Mouse (Mus musculus): ENCODE measurements at regions not wholly inside any gene's neighbourhood (a gene's known extent, or its start where the extent isn't known, plus 50 kb on each side); places are given as distances from the start of the nearest gene placed in this dataset.

DNA sequence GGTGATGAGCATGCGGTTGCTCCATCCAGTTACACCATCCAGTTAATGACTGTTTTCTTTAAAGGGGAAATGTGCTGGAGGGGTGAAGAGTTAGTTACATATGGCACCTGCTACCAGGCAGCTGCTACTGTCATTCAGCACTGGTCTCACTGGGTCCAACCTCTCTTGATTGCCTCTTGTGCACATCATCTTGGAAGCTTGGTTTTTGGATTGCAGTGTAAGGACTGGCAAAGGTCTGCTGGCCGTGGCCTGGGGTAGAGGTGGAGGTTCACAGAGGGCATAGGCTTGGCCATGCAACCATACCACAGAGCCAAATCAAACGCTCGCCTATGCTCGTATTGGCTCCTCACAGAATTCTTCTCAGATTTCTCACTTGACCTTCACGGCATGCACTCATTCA is 75.1 kb upstream of the Serp2 start:
- no peak for DNase-seq

DNA sequence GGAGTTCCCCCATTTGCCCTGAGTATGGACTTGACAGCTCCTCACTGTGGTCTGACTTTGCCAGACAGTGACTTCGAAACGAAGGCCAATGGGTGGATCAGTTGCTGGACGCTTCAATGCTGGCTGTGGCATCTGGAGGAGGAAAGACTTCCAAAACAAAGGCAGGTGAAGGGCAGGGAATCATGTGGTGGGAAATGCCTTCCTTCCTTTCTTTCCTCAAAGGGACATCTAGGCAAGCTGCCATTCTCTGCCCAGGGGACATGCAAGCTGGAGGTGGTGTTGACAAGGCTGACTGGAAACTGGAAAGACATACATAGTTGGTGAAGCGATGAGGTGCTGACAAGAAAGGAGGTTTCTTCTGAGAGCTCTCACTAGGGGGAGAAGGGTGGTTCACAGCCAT is 74.5 kb upstream of the Serp2 start:
- peak; percentile 73 to 78 for DNase-seq

DNA sequence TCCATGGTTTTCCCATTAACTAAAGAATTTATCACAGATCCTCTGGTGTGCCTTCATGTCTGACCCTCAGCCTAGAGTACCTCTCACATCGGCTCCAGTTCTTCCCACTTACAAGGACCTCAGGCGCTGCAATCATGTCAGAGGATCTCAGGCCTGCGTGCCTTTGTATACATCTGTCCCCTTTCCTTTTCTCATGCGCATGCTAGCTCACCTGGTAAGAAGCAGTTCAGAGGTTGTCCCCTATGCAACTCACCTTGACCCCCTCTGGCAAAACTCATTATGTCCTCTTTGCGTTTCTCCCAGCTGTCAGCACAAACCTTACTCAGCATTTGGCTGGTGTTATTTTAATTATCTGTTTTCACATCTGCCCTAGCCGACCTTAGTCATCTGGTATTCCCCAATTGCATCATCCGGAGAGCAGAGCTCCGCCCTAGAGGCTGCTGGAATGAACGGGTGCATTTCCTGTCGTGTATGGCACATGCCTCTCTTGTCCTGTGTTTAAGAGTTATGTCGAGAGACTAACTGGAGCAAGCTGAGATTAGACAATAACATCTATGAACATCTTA is 73.3 kb upstream of the Serp2 start:
- no peak for DNase-seq

DNA sequence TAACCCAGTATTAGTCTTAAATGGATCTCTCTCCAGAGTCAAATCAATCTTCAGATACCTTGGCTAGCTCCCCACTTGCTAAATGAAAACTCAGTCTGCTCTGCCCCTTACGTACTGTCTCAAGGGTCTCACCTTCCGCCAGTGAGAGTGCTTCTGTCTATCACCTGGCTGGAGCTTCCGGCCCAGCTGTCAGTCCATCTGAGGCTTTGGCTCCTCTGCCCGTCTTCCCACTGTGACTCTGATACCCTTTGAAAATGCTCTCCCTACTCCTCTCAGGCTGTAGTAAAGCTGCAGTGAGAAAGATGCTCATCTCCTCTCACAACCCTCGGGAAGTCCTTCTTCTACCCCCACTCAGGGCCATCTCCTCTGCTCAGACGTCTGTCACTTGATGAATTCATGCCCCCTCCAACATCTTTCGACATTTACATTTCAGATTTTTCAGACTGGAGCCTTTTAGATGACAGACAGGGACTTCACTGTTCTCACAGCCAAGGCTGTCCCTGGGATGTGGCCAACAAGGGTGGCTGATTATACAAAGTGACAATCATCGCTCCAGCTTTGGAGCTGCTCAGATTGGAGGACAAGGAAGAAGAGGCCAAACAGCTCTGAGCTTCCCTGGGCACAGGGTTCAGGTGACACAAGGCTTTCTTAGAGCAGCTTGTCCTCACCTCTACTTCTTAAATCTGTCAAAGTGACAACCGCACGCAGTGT is 71.6 kb upstream of the Serp2 start:
- DNase-seq = no peak

DNA sequence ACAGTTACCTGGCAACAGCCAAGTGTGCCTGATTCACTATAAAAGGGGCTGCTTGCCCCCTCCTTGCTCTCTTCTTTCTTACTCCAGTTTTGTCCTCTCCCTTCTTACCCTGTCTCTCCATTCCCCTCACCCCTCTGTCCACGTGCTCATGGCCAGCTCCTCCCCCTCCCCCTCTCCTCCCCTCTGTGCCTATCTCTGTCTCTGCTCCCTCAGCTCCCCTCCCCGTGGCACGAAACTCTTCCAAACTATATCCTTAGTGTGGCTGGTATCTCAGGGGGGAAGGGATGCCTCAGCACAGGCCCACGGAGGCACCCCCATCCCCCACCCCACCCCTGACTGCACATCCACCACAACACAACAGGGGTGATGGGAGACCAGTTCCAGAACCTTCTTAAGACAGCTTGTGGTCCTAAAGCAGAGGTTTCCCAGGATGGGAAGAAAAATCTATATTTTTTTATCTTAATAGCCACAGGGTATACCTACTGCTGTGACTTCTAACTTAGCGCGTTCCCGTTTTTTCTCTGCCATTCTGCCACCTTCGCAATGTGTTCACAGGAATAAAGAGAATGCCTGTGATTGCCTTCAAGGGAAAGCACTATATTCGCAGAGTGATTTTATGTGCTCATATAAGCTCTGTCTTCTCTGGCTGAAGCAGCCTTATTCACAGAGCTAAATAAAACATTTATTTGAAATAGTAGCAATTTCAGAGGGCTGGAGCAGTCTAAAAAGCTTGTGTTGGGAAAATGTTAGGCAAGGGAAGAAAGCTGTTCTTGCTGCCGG is 69.1 kb upstream of the Serp2 start:
- no peak for DNase-seq

DNA sequence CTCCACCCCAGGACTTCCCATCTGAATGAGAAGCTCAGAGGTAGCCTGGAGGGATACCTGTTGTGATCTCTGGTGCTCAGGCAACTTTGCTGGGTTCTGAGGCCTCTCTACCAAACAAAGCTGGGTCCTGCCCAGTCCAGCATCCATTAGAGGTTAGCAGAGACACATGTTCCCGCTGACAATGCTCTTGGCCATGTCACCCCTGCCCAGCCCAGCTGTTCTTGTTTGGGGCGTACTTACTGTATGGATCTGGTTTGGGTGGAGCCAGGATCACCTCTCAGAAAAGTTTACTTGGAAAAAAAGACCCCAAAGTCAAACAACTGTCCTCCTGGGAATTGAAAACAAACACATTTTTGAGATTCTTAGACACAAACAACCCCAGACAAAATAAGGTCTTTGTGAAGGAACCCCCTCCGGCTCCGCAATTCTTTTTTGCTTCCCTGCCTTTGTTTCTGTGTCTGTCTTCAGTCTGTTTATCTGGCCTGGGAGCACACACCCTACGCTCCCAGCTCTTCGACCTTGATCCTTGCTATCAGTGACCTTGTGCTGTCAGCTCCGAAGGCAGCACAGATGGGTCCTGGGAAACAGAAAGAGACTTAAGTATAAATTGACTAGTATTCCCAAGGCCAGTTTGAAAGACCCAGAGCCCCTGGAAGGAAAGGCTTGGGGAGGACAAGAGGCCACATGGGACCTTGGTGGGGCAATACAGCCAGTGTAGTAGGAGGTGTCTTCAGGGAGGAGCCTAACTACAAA is 68.1 kb upstream of the Serp2 start:
- no peak for DNase-seq

DNA sequence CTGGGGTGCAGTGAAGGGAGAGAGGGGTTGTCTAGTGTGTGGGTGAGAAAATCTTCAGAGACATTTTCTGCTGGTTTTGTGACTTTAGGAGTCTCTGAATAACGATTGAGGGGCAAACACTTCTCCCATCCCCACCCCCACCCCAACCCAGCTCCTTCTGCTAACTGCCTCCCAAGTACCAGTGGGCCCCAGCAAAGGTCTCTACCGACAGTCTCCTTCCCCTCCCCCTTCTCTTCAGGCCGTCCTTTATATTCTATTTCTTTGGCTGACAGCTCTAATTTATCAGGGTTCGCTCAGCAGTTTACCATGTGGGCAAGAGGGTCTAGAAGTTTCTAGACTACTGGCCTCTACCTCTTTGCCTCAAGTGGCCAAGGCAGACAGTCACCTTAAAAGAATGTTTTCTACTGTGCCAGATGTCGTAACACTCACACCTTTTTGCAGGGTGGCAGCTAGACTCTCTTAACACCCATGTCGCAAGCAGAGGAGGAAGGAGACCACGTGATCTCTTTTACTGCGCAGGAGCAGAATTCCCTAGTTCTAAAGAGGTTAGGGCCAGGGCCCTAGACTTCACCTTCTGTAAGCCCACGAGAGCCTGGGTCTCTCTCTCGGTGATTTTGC is 66.8 kb upstream of the Serp2 start:
- no peak for DNase-seq

DNA sequence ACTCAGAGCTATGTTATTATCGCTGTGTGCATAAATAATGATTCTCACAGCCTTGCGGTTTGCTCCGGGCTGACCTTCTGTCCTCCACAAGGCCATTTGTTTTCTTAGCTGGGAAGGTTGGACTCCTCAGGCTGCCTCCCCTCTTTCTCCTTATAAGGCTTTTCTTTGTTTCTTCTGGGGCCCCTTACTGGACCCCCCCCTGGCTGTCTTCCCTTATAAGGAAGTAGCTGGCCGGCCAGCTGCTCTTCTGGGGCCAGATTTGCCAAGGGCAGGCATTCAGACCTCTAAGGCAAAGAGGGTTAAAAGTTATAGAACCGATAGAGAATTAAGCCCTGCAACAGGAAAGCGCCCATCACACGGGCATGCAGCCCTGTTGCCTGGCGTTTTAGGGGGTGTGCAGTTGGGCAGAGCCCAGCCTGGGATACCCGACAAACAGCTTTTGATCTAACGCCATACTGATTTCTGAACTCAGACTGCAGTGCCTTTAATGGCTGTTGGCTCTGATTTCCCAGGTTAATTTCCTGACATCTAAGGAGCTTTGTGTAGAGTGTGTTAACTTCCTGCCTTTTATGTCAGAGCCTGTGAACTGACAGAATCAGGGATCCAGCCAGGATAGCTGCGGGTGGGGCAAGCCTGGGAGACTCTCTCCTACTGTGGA is 66.1 kb upstream of the Serp2 start:
- peak in 1 of 2 experiments; percentile 69 for DNase-seq

DNA sequence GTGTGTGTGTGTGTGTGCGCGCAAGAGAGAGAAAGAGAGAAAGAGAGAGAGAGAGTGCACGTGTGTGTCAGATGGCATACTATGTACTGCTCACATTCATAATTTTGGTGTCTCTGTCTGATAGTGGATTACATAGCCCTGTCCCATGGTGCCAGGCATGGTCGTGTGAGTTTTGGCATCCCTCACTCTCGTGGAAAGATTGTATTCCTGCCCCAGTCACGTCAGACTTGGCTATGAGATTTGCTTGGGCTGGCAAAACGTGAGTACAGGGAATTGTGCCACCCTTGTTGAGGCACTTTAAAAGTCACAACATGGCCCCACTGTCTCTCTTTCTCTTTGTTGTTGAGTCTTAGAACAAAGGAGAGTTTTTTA is 62.3 kb upstream of the Serp2 start:
- DNase-seq = no peak

DNA sequence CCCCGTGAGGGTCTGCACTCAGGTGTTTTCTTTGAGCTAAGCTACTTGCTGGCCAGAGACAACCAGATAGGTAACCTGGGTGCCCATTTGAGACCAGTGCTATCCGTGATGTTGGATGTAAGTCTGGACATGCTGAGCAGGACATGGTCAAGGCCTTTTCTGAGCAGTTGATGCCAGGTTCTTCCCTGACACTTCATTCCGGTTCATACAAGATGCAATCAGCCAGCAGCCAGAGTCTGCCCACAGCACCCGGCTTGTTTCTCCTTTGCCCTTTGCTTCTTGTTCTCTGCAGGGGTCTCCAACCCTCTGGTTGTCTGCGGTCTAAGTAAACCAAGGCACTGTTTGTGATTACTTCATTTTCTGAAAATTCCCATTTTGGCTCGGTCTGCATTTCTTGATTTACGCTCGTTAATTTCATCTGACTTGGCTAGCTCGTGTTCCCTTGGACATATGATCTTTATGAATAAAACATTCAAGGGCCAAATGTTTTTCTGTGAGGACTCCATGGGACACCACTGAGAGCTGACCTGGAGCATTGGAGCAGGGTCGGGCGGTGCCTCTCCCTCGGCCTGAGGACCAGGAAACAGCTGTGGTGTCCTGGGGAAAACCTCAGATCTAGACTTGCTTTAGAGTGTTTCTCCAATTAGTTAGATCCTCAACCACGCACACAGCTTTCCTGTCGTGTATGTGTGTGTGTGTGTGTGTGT is 61.8 kb upstream of the Serp2 start:
- DNase-seq = no peak

DNA sequence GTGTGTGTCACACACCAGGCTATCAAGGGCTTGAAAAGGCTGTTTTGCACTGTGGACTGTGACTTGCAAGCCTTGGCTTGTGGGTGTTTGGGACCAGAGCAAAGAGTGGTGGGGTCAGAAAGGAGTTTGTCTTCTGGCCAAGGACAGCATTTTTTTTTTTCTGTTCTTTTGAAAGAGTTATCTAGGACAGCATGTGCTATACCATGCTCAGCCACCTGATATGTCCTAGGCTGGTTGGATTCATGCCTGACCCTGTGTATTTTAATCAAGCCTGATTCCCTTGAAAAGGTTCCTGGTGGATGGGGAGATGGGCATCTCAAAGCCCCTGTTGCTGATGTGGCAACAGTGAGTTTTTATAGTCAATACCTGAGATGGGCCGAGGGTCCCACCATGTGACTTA is 61.2 kb upstream of the Serp2 start:
- DNase-seq = no peak

DNA sequence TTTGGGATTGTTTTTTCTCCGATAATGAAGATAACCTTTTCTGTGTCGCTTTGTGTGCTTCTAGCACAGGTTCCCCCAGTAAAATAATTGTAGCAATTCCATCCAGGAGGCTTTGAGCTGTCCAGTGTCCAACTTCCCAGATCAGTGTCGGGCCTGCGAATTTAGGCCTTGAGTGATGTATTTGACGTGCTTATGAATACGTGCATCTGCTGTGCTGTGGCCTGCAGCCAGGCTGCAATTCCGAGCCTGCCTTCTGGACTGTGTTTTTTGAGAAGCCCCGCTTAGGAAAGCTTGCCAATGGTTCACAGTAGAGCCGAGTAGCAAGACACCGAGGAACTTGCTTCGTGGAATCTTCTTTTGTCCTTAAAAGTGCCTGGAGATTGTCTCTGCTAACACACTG is 60.8 kb upstream of the Serp2 start:
- DNase-seq = no peak

DNA sequence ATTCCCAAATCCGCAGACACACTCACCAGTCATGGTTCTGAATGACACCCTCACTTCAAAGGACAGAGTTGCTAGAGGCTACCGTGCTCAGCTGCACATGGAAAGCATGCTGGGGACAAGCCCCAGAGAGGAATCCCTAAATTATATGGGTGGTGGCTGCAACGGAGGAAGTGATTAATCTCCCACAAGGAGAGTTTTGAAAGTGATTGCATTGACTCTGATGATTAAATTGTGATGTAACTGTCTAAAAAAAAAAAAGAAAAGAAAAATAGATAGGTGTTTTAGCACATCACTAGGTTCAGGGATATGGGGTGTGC is 59.6 kb upstream of the Serp2 start:
- DNase-seq = no peak

DNA sequence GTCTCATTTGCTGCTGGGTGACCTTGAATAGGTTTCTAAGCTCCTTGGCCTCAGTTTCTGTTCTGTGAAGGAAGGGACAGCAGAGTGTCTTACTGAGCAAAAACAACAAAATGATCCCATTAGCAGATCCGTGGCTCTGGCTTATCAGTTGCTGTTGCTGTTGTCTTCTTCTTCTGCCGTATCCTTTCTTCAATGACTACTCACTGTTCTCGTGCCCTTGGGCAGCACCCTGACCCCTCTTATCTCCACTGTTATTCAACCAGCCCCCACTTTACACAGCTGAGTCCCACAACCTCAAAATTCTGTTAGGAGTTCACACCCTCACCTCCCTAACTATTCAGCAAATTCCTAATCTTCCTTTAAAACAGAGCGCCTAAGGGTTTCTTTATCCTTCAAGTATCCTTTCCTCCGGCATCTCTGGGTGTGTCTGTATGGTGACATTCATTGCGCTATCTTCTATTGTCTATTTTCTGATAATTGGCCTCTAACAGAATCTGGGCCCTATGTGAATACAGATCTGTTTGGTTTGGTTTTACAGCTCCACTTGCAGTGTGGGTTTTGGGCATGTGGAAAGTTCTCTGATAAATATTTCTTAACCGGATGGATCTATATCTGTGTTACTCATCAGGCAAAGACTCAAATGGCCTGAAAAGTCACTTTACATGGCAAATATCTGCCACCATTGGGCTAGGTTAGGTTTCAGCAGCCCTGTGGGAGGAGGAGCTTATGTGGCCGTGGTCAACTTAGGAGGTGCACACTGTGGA is 59.1 kb upstream of the Serp2 start:
- DNase-seq = no peak

DNA sequence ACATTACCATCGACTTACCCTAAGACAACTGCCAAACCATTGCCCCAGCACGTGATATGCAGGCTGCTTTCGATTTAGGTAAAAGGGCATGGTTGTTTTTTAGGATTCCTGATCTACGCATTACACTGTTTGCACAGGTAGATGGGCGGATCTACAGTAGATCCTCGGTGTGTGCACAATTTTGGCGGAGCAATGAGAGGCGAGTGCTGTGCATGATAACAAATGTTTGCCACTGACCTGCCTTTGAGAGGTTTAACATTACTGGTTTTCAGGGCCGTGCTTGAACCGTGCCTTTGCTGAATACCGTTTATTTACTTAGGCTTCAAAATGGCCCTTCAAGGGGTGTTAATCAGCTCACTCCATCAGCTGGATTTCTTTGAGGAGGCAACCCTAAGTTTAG is 58.5 kb upstream of the Serp2 start:
- no peak for DNase-seq

DNA sequence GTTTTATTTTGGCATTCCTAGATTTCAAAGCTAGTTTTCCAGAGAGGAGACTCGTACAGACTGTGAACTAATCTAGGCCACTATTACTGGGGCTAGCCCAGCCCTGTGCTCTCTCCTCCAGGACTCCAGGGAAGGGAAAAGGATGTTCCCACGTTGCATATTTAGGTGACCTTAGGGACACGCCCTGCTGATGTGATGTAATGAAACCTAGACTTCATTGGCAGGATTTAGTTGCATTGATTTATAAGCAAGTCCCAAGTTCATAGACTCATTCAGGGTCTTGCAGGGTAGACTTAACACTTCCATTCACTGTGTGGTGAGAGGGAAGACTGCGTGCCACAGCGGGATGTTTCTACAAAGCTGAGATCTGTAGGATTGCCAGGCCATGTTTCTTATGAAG is 58.0 kb upstream of the Serp2 start:
- DNase-seq = no peak

DNA sequence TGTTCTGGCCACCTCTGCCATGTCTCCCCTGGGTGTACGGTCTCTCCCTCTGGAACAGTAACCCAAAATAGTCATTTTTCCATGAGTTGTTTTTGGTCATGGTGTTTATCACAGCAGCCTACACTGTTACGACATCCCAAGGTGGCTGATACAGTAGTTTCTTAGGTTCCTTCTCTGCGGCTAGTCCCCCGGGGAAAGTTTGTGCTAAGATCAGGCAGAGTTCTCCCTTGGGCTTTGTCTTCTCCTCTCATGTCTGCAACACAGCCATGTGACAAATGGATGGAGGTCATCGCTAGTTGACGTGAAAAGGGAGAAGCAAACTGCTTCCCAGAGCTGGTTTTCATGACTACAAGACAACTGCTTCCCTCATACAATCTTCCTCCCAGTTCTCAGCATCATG is 56.9 kb upstream of the Serp2 start:
- DNase-seq = peak in 1 of 2 experiments; percentile 74

DNA sequence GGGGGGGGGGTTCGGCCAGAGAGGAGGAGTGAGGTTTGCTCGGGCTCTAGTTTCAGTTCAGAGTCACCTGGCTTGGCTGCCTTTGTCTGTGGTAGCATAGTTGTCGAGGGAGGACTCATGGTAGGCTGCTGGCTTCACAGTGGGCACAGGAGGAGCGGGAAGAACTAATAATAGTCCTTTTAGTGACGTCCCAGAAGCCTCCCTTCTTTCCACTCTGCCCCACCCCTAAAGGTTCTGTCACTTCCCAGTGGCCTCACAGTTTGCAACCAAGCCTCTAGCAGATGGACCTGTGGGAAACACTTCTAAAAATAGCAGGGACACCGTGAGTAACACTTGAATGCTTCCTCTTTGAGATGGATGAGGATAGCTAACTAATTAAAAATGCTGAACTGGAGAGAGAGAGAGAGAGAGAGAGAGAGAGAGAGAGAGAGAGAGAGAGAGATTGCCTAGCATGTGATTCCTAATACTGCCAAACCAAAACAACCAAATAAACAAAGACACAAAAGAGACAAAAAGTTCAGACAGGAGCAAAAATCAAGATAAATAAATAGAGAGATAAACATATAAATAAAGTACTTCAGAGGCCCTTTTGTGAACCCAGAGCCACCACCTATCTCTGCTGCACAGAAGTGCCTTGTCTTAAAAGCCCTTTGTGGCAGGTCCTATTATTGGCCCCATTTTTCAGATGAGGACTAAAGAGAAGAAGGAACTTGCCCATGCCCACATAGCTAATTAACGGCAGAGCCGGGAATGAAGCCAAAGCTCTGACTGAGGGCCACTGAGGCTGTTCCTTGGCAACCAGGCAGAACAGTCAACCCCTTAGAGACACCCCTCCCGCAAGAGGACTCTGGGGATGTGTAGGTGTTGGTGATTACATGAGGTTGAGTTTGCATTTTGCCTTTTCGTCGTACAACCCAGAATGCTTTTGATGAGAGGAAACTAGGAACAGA is 54.0 kb upstream of the Serp2 start:
- peak; percentile 74 to 86 for DNase-seq
